Mouse (Mus musculus) urinary bladder, postnatal 4 days (tissue): Measurements from ENCODE around the gene Tollip.

ENCODE experiments used
- DNase-seq, 2 experiments: peaks; one replicate each; pipeline ENCODE4 v3.0.0; 2021 to 2022; ENCODE audit warnings: low spot score in 2 of 2

The Tollip gene

DNA sequence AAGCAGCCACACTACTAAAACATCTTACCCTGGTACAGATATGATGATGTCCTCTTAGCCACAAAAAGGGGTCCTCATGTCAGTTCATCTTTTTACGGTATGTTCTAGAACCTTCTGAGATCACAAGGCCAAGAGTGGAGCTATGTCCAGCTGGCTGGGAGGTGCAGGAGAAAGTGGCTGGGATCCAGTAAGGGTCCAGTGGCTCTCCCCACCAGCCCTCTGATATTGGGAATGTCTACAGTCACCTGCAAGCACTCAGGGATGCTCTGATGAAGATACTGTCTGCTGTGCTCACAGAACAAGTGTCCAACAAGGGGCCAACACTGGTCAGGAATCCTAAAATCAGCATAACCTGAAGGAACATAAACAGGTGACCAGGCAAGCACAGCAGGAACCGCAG lies at the start of gene Tollip:
Gene Tollip, minus strand, starts transcription at position 101 of the 400 bp plus-strand sequence.
- no peak for DNase-seq

DNA sequence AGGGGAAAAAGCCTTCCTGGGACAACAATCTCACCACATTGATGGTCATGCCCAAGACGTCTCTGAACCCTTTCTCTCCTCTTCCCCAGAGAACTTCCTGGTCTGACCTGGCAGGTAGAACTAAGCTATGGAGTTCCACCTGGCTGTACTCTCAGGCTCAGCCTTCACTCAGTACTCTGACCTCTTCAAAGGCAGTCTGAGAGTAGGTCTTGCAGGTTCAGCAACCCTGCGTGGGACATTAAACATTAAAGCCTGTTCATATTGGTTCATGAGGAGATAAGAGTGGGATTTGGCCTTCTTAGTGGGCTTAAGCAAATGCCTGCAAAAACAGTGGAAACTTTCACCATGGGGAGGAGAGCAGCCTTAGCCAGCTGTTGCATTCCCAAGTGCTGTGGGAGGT lies 48.0 kb upstream of the Tollip start:
- no peak for DNase-seq

DNA sequence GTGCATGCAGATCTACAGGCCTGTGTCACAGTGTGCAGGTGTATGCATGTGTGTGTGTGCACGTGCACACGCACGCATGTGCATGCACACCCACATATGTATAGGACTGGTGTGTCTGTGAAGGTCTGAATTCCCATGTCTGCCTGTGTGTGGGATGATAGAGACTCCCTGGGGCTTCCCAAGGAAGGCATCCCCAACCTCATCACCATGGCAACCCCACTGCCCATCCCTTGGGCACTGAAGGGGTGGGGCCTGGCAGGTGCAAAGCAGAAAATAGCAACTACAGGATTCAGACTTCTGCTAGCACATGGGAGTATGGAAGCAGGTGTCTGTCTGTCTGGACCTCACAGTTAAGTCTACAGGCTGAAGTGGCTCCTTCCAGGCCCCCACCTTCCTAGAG lies 44.2 kb upstream of the Tollip start:
- DNase-seq = no peak

DNA sequence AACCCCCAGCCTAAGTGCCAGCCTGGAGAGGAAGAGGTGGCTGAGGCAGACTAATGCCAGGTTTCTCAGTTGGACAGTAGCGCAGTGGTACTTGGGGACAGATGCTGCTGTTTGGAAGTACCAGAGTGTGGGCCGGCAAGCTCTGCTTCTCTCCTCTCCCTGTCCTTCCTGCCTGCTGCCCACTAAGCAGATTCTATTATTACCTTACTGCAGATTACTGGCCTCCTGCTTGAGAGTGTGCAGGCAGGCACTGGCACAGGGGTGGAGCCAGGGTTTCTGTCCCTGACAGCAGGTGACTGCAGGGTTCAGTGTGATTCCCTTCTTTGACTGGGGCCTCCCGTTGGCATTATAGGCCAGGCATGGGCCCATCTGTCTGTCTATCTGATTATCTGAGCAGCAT lies 43.2 kb upstream of the Tollip start:
- DNase-seq = no peak

DNA sequence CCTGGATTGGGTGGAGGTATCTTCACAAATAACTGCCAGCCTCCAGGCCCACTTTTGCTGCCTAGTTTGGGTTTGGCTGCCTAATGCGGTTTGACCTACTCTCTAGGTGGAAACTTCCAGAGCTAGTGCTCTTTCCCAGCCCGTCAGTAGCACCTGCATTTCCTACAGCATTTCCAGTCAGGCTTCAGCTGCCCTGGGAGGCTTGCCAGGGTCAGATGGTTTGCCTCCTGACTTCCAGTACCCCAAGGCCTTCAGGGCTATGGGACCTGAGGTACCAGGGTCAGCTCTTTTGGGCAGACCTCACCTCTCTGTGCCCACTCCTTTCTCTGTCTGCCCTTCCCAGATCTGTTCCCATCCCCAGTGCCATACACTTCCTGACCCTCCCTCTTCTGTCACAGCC lies 42.6 kb upstream of the Tollip start:
- DNase-seq = no peak

- DNase-seq = no peak
Observed at GRCm38 (mm10) chr7:141959133-141959532, 40.8 kb upstream of the Tollip start.

DNA sequence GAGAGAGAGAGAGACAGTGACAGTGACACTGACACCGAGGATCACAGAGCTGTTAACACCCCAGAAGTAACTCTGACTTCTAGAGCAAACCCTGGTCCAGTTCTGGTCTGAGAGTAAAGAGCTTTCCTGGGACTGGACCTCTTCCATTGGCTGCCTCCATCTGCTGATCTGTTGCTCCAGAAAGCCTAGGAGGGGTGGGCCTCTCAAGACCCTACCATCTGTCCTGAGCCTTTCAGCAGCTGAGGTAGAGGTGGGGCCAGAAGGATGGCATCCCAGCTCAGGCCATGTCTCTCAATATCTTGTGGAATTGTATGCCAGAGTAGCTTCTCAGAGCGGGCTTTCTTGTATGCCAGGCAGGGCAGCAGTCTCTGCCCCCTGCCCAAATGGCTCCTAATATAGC lies 39.9 kb upstream of the Tollip start:
- DNase-seq = no peak

- DNase-seq = no peak
Observed at GRCm38 (mm10) chr7:141957524-141958051, 39.3 kb upstream of the Tollip start.

- DNase-seq = no peak
Observed at GRCm38 (mm10) chr7:141956174-141956566, 37.9 kb upstream of the Tollip start.

- DNase-seq = no peak
Observed at GRCm38 (mm10) chr7:141955565-141956173, 37.4 kb upstream of the Tollip start.

DNA sequence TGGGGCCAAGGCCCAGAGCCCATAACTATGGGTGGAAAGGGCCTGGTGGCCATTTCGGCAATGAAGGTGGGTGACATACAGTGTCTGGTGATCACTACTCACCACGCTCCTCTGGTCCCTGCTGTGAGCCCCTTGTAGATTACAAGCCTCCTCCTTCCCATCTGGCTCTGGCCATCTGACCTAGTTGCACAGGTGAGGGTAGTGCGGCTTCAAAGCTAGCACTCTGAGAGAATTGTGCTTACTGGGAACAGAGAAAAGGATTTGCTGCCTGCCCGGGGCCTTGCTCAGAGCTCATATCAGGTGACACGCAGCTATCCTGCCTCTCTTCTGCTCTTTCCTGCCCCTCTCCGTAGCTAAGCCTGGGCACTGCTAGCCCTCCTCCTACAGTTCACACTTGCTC lies 35.3 kb upstream of the Tollip start:
- DNase-seq = no peak

DNA sequence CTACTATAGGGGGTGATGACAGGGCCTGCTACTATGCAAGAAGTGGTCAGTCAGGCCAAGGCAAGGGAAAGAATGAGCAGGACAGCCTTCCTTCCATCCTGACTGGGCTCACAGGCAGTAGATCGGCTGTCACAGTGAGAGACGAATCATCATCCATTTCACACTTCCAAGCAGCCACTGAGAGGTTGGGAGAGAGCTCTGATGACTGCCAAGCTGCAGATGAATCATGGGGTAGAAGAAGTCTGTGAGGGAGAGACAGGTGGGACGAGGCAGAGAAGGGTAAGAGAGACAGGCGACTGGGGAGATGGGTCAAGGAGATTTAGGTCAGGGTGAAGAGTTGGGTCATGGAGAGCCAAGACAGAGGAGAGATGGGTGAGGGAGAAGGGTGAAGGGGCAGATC lies 34.6 kb upstream of the Tollip start:
- no peak for DNase-seq

DNA sequence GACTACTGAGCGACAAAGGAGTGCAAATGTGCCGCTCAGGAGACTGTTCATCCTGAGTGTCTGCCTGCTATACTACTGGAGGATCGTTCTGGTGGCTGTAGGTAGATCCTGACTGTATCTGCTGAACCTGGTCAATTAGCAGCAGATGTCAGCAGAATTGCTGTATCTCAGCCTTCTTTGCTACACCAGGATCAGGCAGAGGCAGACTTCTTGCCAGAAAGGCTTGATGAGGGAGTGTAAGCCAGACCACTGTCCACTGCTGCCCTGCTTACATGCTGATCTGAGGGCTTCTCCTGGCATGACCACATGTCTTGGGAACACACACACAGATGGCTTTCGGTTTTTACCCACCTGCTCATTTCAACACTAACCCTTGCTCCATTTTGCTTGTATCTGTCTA lies 33.5 kb upstream of the Tollip start:
- no peak for DNase-seq

DNA sequence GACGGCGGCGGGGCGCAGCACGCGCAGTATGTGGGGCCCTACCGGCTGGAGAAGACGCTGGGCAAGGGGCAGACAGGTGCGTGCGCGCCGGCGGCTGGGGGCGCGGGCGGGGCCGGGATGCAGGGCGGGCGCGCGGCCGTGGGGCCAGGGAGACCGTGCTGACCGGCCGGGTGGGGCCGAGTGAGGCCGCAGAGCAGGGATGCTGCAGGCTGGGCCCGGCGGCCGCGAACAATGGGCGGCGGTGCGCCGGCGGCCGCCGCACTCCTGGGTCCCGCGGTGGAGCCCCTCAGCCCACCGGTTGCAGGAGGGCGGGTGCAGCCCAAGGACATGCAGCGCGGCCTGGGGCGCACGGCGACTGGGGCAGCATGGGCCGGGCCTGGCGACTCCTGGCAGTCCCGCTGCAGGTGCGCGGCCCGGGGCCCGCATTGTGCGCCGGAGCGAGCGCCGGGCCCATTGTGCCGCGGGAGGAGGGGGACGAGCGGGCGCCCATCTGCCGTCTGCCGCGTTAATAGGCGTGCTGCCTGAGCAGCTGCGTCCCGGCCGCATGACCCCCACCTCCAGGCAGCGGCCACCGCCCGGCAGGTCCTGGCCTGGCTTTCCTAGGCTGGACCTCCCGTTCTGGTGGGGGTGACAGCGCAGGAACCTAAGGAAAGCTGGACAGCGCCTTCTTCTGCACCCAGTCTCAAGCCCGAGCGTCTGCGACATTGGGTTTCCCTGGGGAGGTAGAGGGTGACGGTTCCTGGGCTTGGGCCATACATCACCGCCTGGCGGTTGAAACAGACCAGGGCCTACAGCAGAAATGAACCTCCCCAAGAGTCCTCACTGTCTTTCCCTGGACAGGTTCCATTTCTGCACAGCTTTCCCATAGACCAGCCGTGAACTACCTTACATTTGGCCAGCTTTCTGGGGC lies 32.1 kb upstream of the Tollip start:
- no peak for DNase-seq

- no peak for DNase-seq
Observed at GRCm38 (mm10) chr7:141949799-141950103, 31.4 kb upstream of the Tollip start.

GRCm38 (mm10) chr7:141948906-141949798 lies 30.8 kb upstream of the Tollip start, which contains the start of gene Brsk2:
Gene Brsk2 (plus strand): TSS chr7:141949751.
- DNase-seq = peak; percentile 89 to 93

- no peak for DNase-seq
Observed at GRCm38 (mm10) chr7:141948045-141948444, 29.7 kb upstream of the Tollip start.

GRCm38 (mm10) chr7:141947512-141947911 lies 29.2 kb upstream of the Tollip start:
- no peak for DNase-seq

GRCm38 (mm10) chr7:141945927-141946326 lies 27.6 kb upstream of the Tollip start:
- DNase-seq = no peak

- no peak for DNase-seq
Observed at GRCm38 (mm10) chr7:141943444-141943843, 25.1 kb upstream of the Tollip start.

DNA sequence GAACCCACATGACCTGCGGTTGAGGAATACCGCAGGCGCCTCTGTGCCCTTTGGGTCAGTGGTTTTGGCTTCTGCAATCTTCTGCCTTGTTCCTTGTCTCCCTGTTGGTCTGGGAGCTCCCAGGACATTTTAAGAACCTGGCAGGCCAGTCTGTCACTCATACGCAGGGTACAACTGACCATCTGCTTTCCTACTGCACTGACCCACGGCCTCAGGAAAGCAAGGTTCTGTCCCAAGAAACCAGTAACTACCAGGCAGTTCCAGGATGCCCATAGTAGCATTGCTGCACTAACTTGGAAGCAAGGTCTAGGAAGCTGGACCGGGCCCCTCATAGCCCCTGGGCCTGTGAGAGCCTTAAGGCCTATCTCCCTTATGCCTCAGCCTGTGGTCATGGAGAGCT lies 16.6 kb upstream of the Tollip start:
- no peak for DNase-seq
